Mouse (Mus musculus) ovary, adult 18-20 months (tissue): ENCODE results near the gene Rnf114.

Experiments used
- DNase-seq: peaks from one replicate; pipeline ENCODE4 v3.0.0; 2022; ENCODE audit warnings: low spot score, mixed read lengths

Rnf114 gene

GRCm38 (mm10) chr2:167565312-167565656 is 72.8 kb downstream of the Rnf114 start:
- no peak for DNase-seq

- no peak for DNase-seq
Measured at GRCm38 (mm10) chr2:167565682-167566081, 73.2 kb downstream of the Rnf114 start.
